In genomic region chr19:5425906-5426565, GRCm38 (mm10) we compare ENCODE assay signal across 8 mouse cellular contexts. TPM values are rescaled to one million over a fixed set of nuclear protein-coding genes. Genes with fewer than 3 reads are reported as not detected.
DNase-seq lines count a peak whose midpoint lies in the region; ATAC-seq lines count a peak whose summit lies in the region.

No protein-coding gene starts in this region.

- peaks cover 34% of the 10 kb centered on the region for H3K36me3 ChIP-seq in kidney, embryonic 15.5 days
- peaks cover 13% of the 10 kb centered on the region for H3K36me3 ChIP-seq in forebrain, embryonic 15.5 days
- H3K36me3 ChIP-seq in liver, embryonic 15.5 days (replicated peaks), result peaks cover 31% of the 10 kb centered on the region

- H3K9ac ChIP-seq in kidney, embryonic 15.5 days, result peak overlapping the region; percentile 90
- peak overlapping the region; percentile 89 for H3K9ac ChIP-seq in forebrain, embryonic 15.5 days (replicated peaks)
- H3K9ac ChIP-seq in liver, embryonic 15.5 days, result peak overlapping the region; percentile 94

- H3K4me3 ChIP-seq in kidney, embryonic 15.5 days (replicated peaks), result peak overlapping the region; percentile 86
- H3K4me3 ChIP-seq in brown adipose tissue, adult 24 weeks (ENCODE audit: insufficient read depth, low read depth, low read length), result peak overlapping the region; percentile 91
- peak overlapping the region; percentile 81 for H3K4me3 ChIP-seq in forebrain, embryonic 15.5 days
- H3K4me3 ChIP-seq in liver, embryonic 15.5 days (replicated peaks), result peak overlapping the region; percentile 91

- H3K27ac ChIP-seq in kidney, embryonic 15.5 days, result peak overlapping the region; percentile 84
- H3K27ac ChIP-seq in brown adipose tissue, adult 24 weeks (replicated peaks; ENCODE audit: low read depth, low read length), result peak overlapping the region; percentile 92; the same call in 1 of the 2 replicates
- peak overlapping the region; percentile 87; the same call in 1 of the 2 replicates for H3K27ac ChIP-seq in forebrain, embryonic 15.5 days (replicated peaks)
- H3K27ac ChIP-seq in liver, embryonic 15.5 days (replicated peaks), result peak overlapping the region; percentile 85

- no peak for ATAC-seq in kidney, embryonic 15.5 days (replicated peaks; ENCODE audit: low FRiP score)
- no peak for ATAC-seq in forebrain, embryonic 15.5 days (replicated peaks)
- ATAC-seq in liver, embryonic 15.5 days (ENCODE audit: insufficient read depth), result no peak

- no peaks in the 10 kb centered on the region for H3K9me3 ChIP-seq in kidney, embryonic 15.5 days (replicated peaks)
- H3K9me3 ChIP-seq in forebrain, embryonic 15.5 days, result no peaks in the 10 kb centered on the region
- H3K9me3 ChIP-seq in liver, embryonic 15.5 days (replicated peaks), result no peaks in the 10 kb centered on the region

- peak overlapping the region; percentile 79 for H3K4me2 ChIP-seq in kidney, embryonic 15.5 days
- H3K4me2 ChIP-seq in forebrain, embryonic 15.5 days (replicated peaks), result peak overlapping the region; percentile 67
- H3K4me2 ChIP-seq in liver, embryonic 15.5 days, result peak overlapping the region; percentile 98

- no peaks in the 10 kb centered on the region for H3K27me3 ChIP-seq in kidney, embryonic 15.5 days
- H3K27me3 ChIP-seq in forebrain, embryonic 15.5 days, result no peaks in the 10 kb centered on the region
- H3K27me3 ChIP-seq in liver, embryonic 15.5 days, result no peaks in the 10 kb centered on the region

- DNase-seq in kidney, adult 18-20 months, result no peak
- no peak for DNase-seq in adrenal gland, adult 2 months
- DNase-seq in urinary bladder, adult 2 months (ENCODE audit: low spot score), result no peak
- DNase-seq in right cerebral cortex, adult 2 months (ENCODE audit: low spot score in 2 of 2), result no peak

- H3K4me1 ChIP-seq in kidney, embryonic 15.5 days, result peaks cover 38% of the 10 kb centered on the region
- H3K4me1 ChIP-seq in brown adipose tissue, adult 24 weeks (ENCODE audit: control insufficient read depth, insufficient read depth, insufficient read length, low read length), result peaks cover 17% of the 10 kb centered on the region
- peaks cover 43% of the 10 kb centered on the region for H3K4me1 ChIP-seq in forebrain, embryonic 15.5 days
- peaks cover 35% of the 10 kb centered on the region for H3K4me1 ChIP-seq in liver, embryonic 15.5 days (replicated peaks)

- 86% methylated on average over 18 of the region's 18 CpGs for WGBS in kidney, embryonic 15.5 days
- WGBS in forebrain, embryonic 15.5 days, result 91% methylated on average over 18 of the region's 18 CpGs
- 78% methylated on average over 18 of the region's 18 CpGs for WGBS in liver, embryonic 15.5 days (ENCODE audit: insufficient replicate concordance)

RNA-seq across cellular contexts. Expression of gene AI837181, which starts 1.1 kb away (rescaled TPM):
- 54.2 and 59.0 TPM in 2 replicates for polyA plus RNA-seq in kidney, embryonic 15.5 days (2015; fragmentation: Nextera tagmentation; extraction: Ambion mirVana)
- polyA plus RNA-seq in brown adipose tissue, adult 24 weeks (2012; ENCODE audit: insufficient read depth, insufficient read length, missing spikeins), result 23.8 and 27.1 TPM in 2 replicates
- polyA plus RNA-seq in forebrain, embryonic 15.5 days (2015; fragmentation: Nextera tagmentation; extraction: Ambion mirVana), result 66.5 TPM in 2 replicates
- polyA plus RNA-seq in liver, embryonic 15.5 days (2015; fragmentation: Nextera tagmentation; extraction: Ambion mirVana), result 17.6 and 19.8 TPM in 2 replicates
- 10 to 100 TPM; 48.8 to 53.3 TPM for total RNA-seq in adrenal gland, adult 2 months (2021)
- 109 and 115 TPM in 2 replicates for polyA plus RNA-seq in adrenal gland, adult 2 months (2012; rRNA removed)
- 65.3 and 68.9 TPM in 2 replicates for polyA plus RNA-seq in urinary bladder, adult 2 months (2012; rRNA removed)

RNA-seq across cellular contexts. Expression of gene Drap1, which starts 1.3 kb away (rescaled TPM):
- polyA plus RNA-seq in kidney, embryonic 15.5 days (2015; fragmentation: Nextera tagmentation; extraction: Ambion mirVana), result 248 and 250 TPM in 2 replicates
- 293 and 410 TPM in 2 replicates for polyA plus RNA-seq in brown adipose tissue, adult 24 weeks (2012; ENCODE audit: insufficient read depth, insufficient read length, missing spikeins)
- 306 and 315 TPM in 2 replicates for polyA plus RNA-seq in forebrain, embryonic 15.5 days (2015; fragmentation: Nextera tagmentation; extraction: Ambion mirVana)
- 61.1 and 64.6 TPM in 2 replicates for polyA plus RNA-seq in liver, embryonic 15.5 days (2015; fragmentation: Nextera tagmentation; extraction: Ambion mirVana)
- total RNA-seq in adrenal gland, adult 2 months (2021), result 100 to 1,000 TPM; 273 to 290 TPM
- 127 and 159 TPM in 2 replicates for polyA plus RNA-seq in adrenal gland, adult 2 months (2012; rRNA removed)
- 228 and 236 TPM in 2 replicates for polyA plus RNA-seq in urinary bladder, adult 2 months (2012; rRNA removed)

RNA-seq across cellular contexts. Expression of gene Fosl1, which starts 21.3 kb away (rescaled TPM):
- 0.39 TPM in 1 of 2 replicates, not detected in the other for polyA plus RNA-seq in kidney, embryonic 15.5 days (2015; fragmentation: Nextera tagmentation; extraction: Ambion mirVana)
- not detected in 2 replicates for polyA plus RNA-seq in brown adipose tissue, adult 24 weeks (2012; ENCODE audit: insufficient read depth, insufficient read length, missing spikeins)
- not detected in 2 replicates for polyA plus RNA-seq in forebrain, embryonic 15.5 days (2015; fragmentation: Nextera tagmentation; extraction: Ambion mirVana)
- not detected in 2 replicates for polyA plus RNA-seq in liver, embryonic 15.5 days (2015; fragmentation: Nextera tagmentation; extraction: Ambion mirVana)
- total RNA-seq in adrenal gland, adult 2 months (2021), result 1 to 10 TPM in 1 of 2 experiments, not detected in 1; 1.2 TPM
- polyA plus RNA-seq in adrenal gland, adult 2 months (2012; rRNA removed), result 0.06 and 0.16 TPM in 2 replicates
- 0.07 TPM in 1 of 2 replicates, not detected in the other for polyA plus RNA-seq in urinary bladder, adult 2 months (2012; rRNA removed)

RNA-seq across cellular contexts. Expression of gene Tsga10ip, which starts 23.7 kb away (rescaled TPM):
- polyA plus RNA-seq in kidney, embryonic 15.5 days (2015; fragmentation: Nextera tagmentation; extraction: Ambion mirVana), result 0.30 and 0.57 TPM in 2 replicates
- polyA plus RNA-seq in brown adipose tissue, adult 24 weeks (2012; ENCODE audit: insufficient read depth, insufficient read length, missing spikeins), result not detected in 2 replicates
- 0.10 TPM in 1 of 2 replicates, not detected in the other for polyA plus RNA-seq in forebrain, embryonic 15.5 days (2015; fragmentation: Nextera tagmentation; extraction: Ambion mirVana)
- polyA plus RNA-seq in liver, embryonic 15.5 days (2015; fragmentation: Nextera tagmentation; extraction: Ambion mirVana), result 0.46 TPM in 1 of 2 replicates, not detected in the other
- total RNA-seq in adrenal gland, adult 2 months (2021), result not detected
- polyA plus RNA-seq in adrenal gland, adult 2 months (2012; rRNA removed), result not detected in 2 replicates
- polyA plus RNA-seq in urinary bladder, adult 2 months (2012; rRNA removed), result not detected in 2 replicates

RNA-seq across cellular contexts. Expression of gene Ccdc85b, which starts 31.7 kb away (rescaled TPM):
- 10.1 and 11.3 TPM in 2 replicates for polyA plus RNA-seq in kidney, embryonic 15.5 days (2015; fragmentation: Nextera tagmentation; extraction: Ambion mirVana)
- polyA plus RNA-seq in brown adipose tissue, adult 24 weeks (2012; ENCODE audit: insufficient read depth, insufficient read length, missing spikeins), result 2.2 and 6.5 TPM in 2 replicates
- 10.7 and 11.4 TPM in 2 replicates for polyA plus RNA-seq in forebrain, embryonic 15.5 days (2015; fragmentation: Nextera tagmentation; extraction: Ambion mirVana)
- 1.6 TPM in 2 replicates for polyA plus RNA-seq in liver, embryonic 15.5 days (2015; fragmentation: Nextera tagmentation; extraction: Ambion mirVana)
- total RNA-seq in adrenal gland, adult 2 months (2021), result 10 to 100 TPM in 1 of 2 experiments, 1 to 10 TPM in 1; 3.5 to 10.5 TPM
- polyA plus RNA-seq in adrenal gland, adult 2 months (2012; rRNA removed), result 13.5 and 13.9 TPM in 2 replicates
- polyA plus RNA-seq in urinary bladder, adult 2 months (2012; rRNA removed), result 11.3 and 15.1 TPM in 2 replicates
